Mouse (Mus musculus) lung, embryonic 16.5 days (tissue): ENCODE results near the gene Maats1. TPM values are rescaled to one million over a fixed set of nuclear protein-coding genes. Genes with fewer than 3 reads are reported as not detected.

ENCODE experiments used
- polyA plus RNA-seq: library from polyadenylated mRNA; unstranded; fragments of >200 nt; fragmentation: Nextera tagmentation; extraction: Ambion mirVana; gene quantifications from 2 replicates; pipeline ENCODE4 v1.2.1, GENCODE M21; 2015

Gene Maats1
- polyA plus RNA-seq, 1 experiment from 2014 or later = 1.9 TPM

Other genes starting within 250 kb of the Maats1 start
- 0.19 TPM in 1 of 2 replicates, not detected in the other for gene Nr1i2, start 47.3 kb downstream of the Maats1 start, polyA plus RNA-seq
- 142 and 143 TPM in 2 replicates for gene Cox17, start 4.8 kb upstream of the Maats1 start, polyA plus RNA-seq
- 0.55 TPM in 1 of 2 replicates, not detected in the other for gene Gm21987, start 4.9 kb upstream of the Maats1 start, polyA plus RNA-seq
- 8.9 and 9.1 TPM in 2 replicates for gene Popdc2, start 20.1 kb upstream of the Maats1 start, polyA plus RNA-seq
- 0.31 and 1.3 TPM in 2 replicates for gene Pla1a, start 91.0 kb upstream of the Maats1 start, polyA plus RNA-seq
- gene Adprh, start 110.6 kb upstream of the Maats1 start, polyA plus RNA-seq = 77.2 and 78.2 TPM in 2 replicates
- gene Cd80, start 113.4 kb upstream of the Maats1 start, polyA plus RNA-seq = 0.21 and 0.25 TPM in 2 replicates
- gene Timmdc1, start 180.5 kb upstream of the Maats1 start, polyA plus RNA-seq = 26.8 and 27.7 TPM in 2 replicates
- gene Poglut1, start 208.1 kb upstream of the Maats1 start, polyA plus RNA-seq = 44.5 and 50.4 TPM in 2 replicates
- gene Tmem39a, start 216.6 kb upstream of the Maats1 start, polyA plus RNA-seq = 123 and 130 TPM in 2 replicates